Mouse (Mus musculus) heart, postnatal 0 days (tissue): ENCODE results near the gene Vegfa.

Experiments
- CTCF ChIP-seq: IDR thresholded peaks from 2 replicates; pipeline ENCODE4 v1.5.1; 2016; ENCODE audit warnings: antibody characterized with exemption, control low read depth, low read depth
- EP300 ChIP-seq: IDR thresholded peaks from 2 replicates; pipeline ENCODE4 v1.6.1; 2016; ENCODE audit warnings: antibody characterized with exemption, low read depth

DNA sequence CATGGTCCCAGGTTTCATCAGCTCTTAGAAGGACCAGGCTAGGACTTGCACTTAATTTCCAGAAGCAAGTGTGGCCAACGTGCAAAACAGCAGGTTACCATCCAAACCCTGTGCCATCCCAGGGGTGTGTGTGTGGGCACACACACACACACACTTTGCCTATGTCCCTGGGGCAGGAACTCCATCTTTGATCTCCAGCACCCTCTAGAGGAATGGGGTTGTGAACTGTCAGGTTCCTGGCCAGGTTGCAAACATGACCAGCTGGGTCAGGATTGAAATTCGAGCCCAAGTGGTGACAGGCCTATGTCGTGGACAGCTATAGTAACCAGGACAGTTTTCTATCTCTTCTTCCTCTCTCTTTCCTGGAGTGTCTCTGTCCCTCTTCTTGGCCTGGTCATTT, 6.7 kb upstream of the Vegfa start:
- no peak for TF ChIP-seq EP300
- peak; percentile 20 for TF ChIP-seq CTCF
